Mouse (Mus musculus) urinary bladder, postnatal 25 days (tissue): ENCODE results near the gene Fam173a.

Source experiments
- DNase-seq: peaks from one replicate; pipeline ENCODE4 v3.0.0; 2022; ENCODE audit warnings: low spot score

Fam173a gene

DNA sequence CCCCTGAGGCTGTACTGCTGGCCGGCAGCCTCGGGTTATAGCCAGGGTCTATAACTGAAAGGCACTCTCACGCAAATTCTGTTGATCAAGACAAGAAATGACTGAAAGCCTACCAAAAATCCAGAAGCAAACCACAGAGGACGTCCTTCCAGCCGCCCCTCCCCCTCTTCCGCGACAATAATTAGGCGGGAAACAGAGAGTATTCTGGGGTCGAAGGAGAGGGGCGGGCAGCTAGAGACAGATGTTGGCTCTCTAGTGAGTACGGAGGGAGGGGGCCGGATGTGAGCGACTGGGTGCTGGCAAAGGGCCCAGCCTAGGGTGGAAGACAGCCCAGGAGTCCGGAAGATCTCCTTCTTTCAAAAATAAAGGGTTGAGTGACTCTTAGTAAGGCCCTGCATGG is at the start of gene Fam173a:
Gene Fam173a (minus strand): TSS at position 287 of the 400 bp plus-strand sequence.
- peak; percentile 55 for DNase-seq

GRCm38 (mm10) chr17:25841117-25841880 is 48.6 kb upstream of the Fam173a start, which contains the start of gene Gm20683:
TSS of gene Gm20683 (minus strand) at chr17:25841763.
- DNase-seq = no peak

DNA sequence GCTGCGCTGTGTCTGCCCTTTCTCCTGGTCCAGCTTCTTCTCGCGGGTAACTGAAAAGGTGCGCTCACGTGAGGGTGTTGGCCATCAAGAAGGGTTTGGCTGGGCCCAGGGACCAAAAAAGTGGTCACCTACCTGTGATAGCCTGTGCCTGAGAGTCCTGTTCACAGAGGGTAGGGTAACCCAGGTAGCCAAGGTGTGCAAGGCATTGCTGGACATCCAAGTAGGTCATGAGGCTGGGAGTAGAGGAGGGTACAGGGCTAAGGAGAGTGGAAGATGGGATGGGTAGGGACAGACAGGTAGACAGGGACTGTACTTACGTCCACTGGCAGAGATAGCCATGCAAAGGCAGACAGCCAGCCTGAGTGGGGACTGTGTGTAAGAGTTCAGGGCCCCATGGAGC is 47.8 kb upstream of the Fam173a start:
- DNase-seq = no peak

GRCm38 (mm10) chr17:25839455-25840235 is 46.9 kb upstream of the Fam173a start:
- DNase-seq = no peak

DNA sequence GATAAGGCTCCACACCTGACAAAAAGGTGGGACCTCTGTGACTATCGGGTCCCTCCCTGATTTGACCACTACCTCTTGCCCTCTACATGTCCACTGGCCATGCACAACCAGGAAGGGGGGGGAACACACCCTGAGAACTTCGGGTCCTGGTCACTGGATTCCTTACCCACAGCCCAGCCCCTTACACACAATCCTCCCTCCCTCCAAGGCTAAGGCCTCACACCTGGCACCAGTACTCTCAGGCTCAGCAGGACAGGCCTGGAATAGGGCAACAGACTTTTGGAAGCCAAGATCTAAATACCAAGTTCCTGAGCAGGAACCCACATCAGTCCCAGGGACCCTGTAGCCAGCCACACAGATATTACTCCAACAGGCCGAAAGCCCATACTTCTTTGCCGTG is 46.2 kb upstream of the Fam173a start:
- no peak for DNase-seq

- DNase-seq = no peak
These were observed 44.8 kb upstream of the Fam173a start for GRCm38 (mm10) chr17:25837533-25837932.

DNA sequence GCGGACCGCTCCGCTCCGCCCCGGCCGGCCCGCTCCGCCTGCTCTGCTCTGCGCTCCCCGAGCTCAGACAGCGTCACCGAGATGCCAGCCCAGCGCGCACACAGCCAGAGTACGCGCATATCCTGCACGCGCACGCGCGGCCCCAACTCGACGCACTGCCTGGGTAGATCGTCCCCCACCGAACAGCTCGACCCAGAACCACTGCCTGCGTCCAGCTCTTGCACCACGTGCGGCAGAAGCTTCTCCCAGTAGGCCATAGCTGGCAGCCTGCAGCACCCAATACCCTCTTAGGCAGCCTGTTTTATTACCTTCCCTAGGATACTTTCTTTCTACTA is 44.3 kb upstream of the Fam173a start, which contains the start of gene Rhbdl1:
Gene Rhbdl1 (minus strand): TSS at position 220 of the 335 bp plus-strand sequence.
- peak; percentile 61 for DNase-seq

DNA sequence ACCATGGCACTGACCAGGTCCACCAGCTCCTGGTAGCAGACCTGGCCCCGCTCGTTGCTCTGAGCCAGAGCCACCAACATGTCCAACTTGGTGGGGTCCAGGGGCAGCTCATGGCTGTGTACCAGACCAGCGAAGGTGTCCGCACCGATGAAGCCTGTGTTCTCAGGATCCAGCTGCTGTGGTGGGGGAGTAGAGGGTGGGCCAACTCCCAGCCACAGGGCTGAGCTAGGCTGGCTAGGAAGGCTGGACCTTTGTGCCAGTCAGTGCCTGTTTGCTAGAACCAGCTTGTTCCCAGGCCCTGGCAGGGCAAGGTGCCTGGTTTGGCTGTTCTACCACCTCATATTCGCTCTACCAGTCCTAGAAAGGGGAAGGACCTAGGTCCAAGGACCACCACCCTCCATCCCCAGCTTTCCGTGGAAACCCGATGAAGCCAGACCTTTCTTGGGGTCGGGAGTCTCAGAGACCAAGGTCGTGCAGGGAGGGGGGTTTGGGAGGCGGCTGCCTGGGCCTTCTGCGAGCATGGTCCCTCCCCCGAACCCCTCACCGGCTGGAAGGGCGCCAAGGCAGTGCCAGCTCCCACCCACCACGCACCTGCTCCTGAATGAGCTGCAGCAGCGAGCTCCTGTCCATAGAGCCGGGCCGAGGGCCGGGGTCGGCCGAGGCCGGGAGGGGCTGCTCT is 43.8 kb upstream of the Fam173a start:
- no peak for DNase-seq

- no peak for DNase-seq
These were observed 43.1 kb upstream of the Fam173a start for GRCm38 (mm10) chr17:25835816-25836215.

GRCm38 (mm10) chr17:25835301-25835700 is 42.6 kb upstream of the Fam173a start:
- DNase-seq = no peak

- DNase-seq = no peak
These were observed 42.0 kb upstream of the Fam173a start for GRCm38 (mm10) chr17:25834595-25835222.

DNA sequence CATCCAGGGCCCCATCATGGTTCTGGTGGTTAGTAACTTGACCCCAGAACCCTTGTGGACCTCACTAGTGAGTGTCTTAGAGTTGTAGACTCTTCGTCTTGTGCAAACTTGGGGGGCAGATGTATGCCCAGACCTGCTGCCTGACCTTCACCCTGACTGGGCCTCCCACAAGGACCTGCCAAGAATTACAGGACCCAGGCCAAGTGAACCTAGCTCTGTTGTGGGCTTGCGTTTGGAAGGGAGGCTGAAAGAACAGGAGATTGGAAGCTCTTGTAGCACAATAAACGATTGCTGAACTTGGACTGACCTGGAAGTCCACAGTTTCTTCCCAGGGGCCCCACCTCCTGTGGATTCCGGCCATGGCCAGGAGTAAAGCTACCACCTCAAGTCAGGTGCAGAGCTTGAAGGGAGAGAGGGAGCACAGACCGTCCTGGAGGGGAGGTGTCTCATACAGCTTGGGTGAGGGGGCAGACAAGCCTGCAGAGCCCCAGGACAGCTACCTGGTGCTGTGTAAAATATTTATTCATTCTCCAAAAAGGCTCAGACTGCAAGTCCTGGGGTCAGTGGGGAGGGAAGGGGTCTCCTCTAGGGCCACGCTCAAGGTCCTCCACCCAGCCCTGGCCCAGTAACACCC is 41.4 kb upstream of the Fam173a start:
- DNase-seq = no peak

DNA sequence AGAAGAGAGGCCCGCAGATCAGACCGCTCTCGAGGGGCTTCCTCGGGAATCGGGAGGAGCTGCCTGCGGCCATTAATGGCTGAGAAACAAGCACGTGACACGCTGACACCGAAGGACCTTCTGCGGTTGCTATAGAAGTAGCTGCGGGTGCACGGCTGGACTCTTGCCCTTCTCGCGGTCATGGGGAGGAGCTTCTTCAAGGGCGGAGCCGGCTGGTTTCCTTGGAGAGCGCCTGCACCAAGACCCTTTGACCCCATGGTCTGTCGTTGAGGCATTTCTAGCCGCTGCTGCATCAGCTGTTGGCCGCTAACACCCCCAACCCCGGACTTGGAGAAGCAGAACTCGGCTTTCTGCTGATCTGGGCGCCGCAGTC is 40.6 kb upstream of the Fam173a start, which contains the start of gene Stub1:
Gene Stub1 (minus strand): TSS at position 114 of the 373 bp plus-strand sequence.
- DNase-seq = peak; percentile 82

GRCm38 (mm10) chr17:25832436-25833290 is 40.0 kb upstream of the Fam173a start:
- DNase-seq = peak; percentile 99

- no peak for DNase-seq
These were observed 39.0 kb upstream of the Fam173a start for GRCm38 (mm10) chr17:25831451-25832281.

DNA sequence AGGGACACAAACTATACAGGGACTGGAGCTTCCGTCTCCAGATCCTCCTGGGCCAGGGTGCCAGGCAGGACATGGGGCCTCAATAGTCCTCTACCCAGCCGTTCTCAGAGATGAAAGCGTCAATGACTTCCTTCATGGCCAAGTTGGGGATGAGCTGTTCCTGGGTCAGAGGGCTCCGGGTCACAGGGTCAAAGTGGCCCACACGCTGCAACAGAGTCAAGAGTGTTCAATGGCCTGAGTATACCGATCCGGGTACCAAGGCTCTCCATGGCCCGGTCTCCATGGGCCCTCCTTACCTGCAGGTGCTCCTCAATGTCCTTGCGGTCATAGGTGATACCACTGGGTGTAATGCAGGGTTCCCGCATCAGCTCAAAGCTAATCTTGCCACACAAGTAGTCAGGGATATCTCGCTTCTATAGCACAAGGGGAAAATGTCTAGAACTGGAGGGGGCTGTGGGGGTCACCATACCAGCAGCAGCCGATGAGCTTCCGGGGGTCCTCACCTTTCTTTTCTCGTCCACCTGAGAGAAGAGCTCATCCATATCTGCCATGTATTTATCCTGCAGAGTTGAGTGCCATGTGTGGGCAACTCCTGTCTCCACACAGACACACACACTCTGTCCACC is 38.2 kb upstream of the Fam173a start:
- no peak for DNase-seq

DNA sequence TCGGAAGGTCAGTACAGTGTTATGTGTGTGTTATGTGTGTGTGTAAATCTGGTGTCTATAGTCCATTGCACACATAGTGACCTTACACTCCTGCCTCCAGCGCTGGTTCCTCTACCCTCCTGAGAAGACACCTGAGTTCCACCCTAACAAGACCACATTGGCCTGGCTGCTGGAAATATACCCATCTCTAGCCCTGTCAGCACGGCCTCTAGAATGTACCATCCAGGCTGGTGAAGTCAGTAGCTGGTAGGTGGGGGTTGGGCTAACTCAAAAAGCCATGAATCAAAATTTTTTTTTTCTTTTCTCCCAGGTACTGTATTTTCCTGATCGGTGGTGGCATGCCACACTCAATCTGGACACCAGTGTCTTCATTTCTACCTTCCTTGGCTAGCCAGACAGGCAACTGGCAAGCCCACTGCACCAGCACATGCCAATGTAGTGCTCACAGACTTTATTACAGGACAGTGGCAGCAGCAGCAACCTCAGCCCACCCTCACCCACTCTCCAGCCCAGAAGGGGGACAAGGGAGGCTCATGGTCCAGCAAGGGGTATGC is 37.6 kb upstream of the Fam173a start:
- DNase-seq = no peak

DNA sequence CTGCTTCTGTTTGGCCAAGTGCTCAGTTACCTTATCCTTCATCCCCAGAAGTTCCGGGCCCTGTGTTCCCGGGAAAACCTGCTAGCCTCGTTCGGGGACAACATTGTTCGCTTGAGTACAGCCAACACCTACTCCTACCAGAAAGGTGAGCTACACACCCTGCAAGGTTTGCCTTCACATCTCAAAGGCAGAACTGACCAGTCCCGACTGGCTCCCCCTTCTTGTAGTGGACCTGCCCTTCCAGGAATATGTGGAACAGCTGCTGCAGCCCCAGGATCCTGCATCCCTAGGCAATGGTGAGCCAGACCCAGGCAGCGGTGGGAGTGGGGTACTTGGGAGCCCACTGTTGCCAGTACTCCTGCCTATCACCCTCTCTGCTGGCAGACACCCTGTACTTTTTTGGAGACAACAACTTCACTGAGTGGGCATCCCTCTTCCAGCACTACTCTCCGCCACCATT is 36.9 kb upstream of the Fam173a start:
- DNase-seq = no peak
